Mouse (Mus musculus) spleen, adult 2 months (tissue): ENCODE measurements around the gene Hexim2. TPM values are rescaled to one million over a fixed set of nuclear protein-coding genes. Genes with fewer than 3 reads are reported as not detected.

Experiments used
- DNase-seq, 2 experiments: peaks; one replicate each; pipeline versions ENCODE4 v3.0.0 to v3.0.0-alpha.2; 2012 to 2021; ENCODE audit warnings: low spot score in 2 of 2, low read depth in 1 of 2
- H3K27ac ChIP-seq: fragments of 200-500 bp; 2 replicates; pipeline ENCODE4 v1.5.1; 2012; ENCODE audit warnings: low read length, inconsistent platforms; ENCODE audit not compliant: insufficient read depth
- H3K27me3 ChIP-seq: fragments of 200-500 bp; 2 replicates; pipeline ENCODE4 v1.6.1; 2012; ENCODE audit warnings: mild to moderate bottlenecking, moderate library complexity, low read length, inconsistent platforms; ENCODE audit not compliant: control insufficient read depth, insufficient read depth
- H3K36me3 ChIP-seq: fragments of 200-500 bp; 2 replicates; pipeline ENCODE4 v1.6.1; 2012; ENCODE audit warnings: mild to moderate bottlenecking, low read length, inconsistent platforms; ENCODE audit not compliant: control insufficient read depth, insufficient read depth
- H3K4me1 ChIP-seq: fragments of 200-500 bp; 2 replicates; pipeline ENCODE4 v1.6.1; 2011; ENCODE audit warnings: inconsistent platforms; ENCODE audit not compliant: control insufficient read depth, insufficient read depth, insufficient read length
- H3K4me3 ChIP-seq: fragments of 200-500 bp; 2 replicates; pipeline ENCODE4 v1.5.1; 2011; ENCODE audit warnings: mild to moderate bottlenecking, inconsistent platforms; ENCODE audit not compliant: insufficient read depth, insufficient read length; ENCODE audit errors: extremely low read depth
- CTCF ChIP-seq: fragments of 200-500 bp; IDR thresholded peaks from 2 replicates; pipeline ENCODE4 v1.5.1; 2011; ENCODE audit warnings: mild to moderate bottlenecking, inconsistent platforms; ENCODE audit not compliant: insufficient read depth, insufficient read length, insufficient replicate concordance; ENCODE audit errors: extremely low read depth
- POLR2A ChIP-seq: fragments of 200-500 bp; IDR thresholded peaks from 2 replicates; pipeline ENCODE4 v1.6.1; 2011; ENCODE audit warnings: low read depth, low read length, inconsistent platforms
- WGBS: fragments of 180-500 bp; shearing (Covaris S2); methylation state at CpG from one replicate; pipeline ENCODE4 v1.1.7; 2018; 5-methylcytosine and 5-hydroxymethylcytosine counted together
- polyA plus RNA-seq: library from polyadenylated mRNA; depleted of rRNA; stranded (reverse); fragments of >200 nt; gene quantifications from 2 replicates; pipeline ENCODE4 v1.2.3, GENCODE M21; 2012

Hexim2 gene
- polyA plus RNA-seq, 1 experiment: 3.0 TPM

GRCm38 (mm10) chr11:103103621-103104020 lies 28.6 kb upstream of the Hexim2 start:
- no peak for DNase-seq
- Histone ChIP-seq H3K27ac (no peak overlapping the region), H3K4me1 (peaks cover 22% of the 10 kb centered on the region), H3K36me3 (peaks cover 8% of the 10 kb centered on the region), H3K27me3 (peaks cover 6% of the 10 kb centered on the region), H3K4me3 (peak overlapping the region; percentile 81)
- WGBS: 49% methylated on average over 8 of the region's 8 CpGs
- TF ChIP-seq POLR2A (no peak), CTCF (no peak)

GRCm38 (mm10) chr11:103104469-103104868 lies 27.8 kb upstream of the Hexim2 start:
- Histone ChIP-seq H3K27me3 (peaks cover 6% of the 10 kb centered on the region), H3K4me3 (no peak overlapping the region), H3K27ac (peak overlapping the region; percentile 47; the same call in 1 of the 2 replicates), H3K36me3 (peaks cover 8% of the 10 kb centered on the region), H3K4me1 (peaks cover 22% of the 10 kb centered on the region)
- TF ChIP-seq POLR2A: no peak
- no peak for TF ChIP-seq CTCF
- 72% methylated on average over 7 of the region's 7 CpGs for WGBS
- no peak for DNase-seq

- whole genome bisulfite sequencing: 85% methylated on average over 14 of the region's 14 CpGs
- Histone ChIP-seq H3K36me3 (peaks cover 8% of the 10 kb centered on the region), H3K27ac (no peak overlapping the region)
Measured at GRCm38 (mm10) chr11:103105180-103105725, 27.0 kb upstream of the Hexim2 start.

GRCm38 (mm10) chr11:103105810-103106209 lies 26.4 kb upstream of the Hexim2 start:
- H3K27me3 ChIP-seq: peaks cover 6% of the 10 kb centered on the region
- DNase-seq: no peak
- no peak overlapping the region for H3K27ac ChIP-seq
- TF ChIP-seq POLR2A: no peak
- H3K4me3 ChIP-seq: no peak overlapping the region
- WGBS: 88% methylated on average over 6 of the region's 6 CpGs
- peaks cover 8% of the 10 kb centered on the region for H3K36me3 ChIP-seq
- peaks cover 22% of the 10 kb centered on the region for H3K4me1 ChIP-seq

More at GRCm38 (mm10) chr11:103105180-103105725, 27.0 kb upstream of the Hexim2 start:
- DNase-seq: no peak
- Histone ChIP-seq H3K4me3 (no peak overlapping the region), H3K4me1 (peaks cover 22% of the 10 kb centered on the region), H3K27me3 (peaks cover 6% of the 10 kb centered on the region)
- no peak for TF ChIP-seq CTCF

- 82% methylated on average over 4 of the region's 4 CpGs for whole genome bisulfite sequencing
- no peak overlapping the region for H3K27ac ChIP-seq
- H3K4me3 ChIP-seq: no peak overlapping the region
- peaks cover 8% of the 10 kb centered on the region for H3K36me3 ChIP-seq
- TF ChIP-seq CTCF (no peak), POLR2A (no peak)
- peaks cover 1% of the 10 kb centered on the region; the same call in 1 of the 2 replicates for H3K27me3 ChIP-seq
- H3K4me1 ChIP-seq: peaks cover 18% of the 10 kb centered on the region
- DNase-seq: no peak
Measured at GRCm38 (mm10) chr11:103106386-103106785, 25.8 kb upstream of the Hexim2 start.

- H3K4me3 ChIP-seq: no peak overlapping the region
- DNase-seq: no peak
Measured at GRCm38 (mm10) chr11:103111301-103111700, 20.9 kb upstream of the Hexim2 start.

GRCm38 (mm10) chr11:103111881-103112551 lies 20.2 kb upstream of the Hexim2 start:
- Histone ChIP-seq H3K27ac (no peak overlapping the region), H3K4me1 (no peaks in the 10 kb centered on the region), H3K27me3 (no peaks in the 10 kb centered on the region), H3K36me3 (no peaks in the 10 kb centered on the region), H3K4me3 (0 out of 2 replicates have a peak overlapping the region, but pooled peaks have one; percentile 0)
- no peak for DNase-seq
- WGBS: 30% methylated on average over 28 of the region's 28 CpGs
- TF ChIP-seq POLR2A (no peak), CTCF (no peak)

More at GRCm38 (mm10) chr11:103111301-103111700, 20.9 kb upstream of the Hexim2 start:
- H3K4me1 ChIP-seq: no peaks in the 10 kb centered on the region
- TF ChIP-seq POLR2A (no peak), CTCF (no peak)
- H3K36me3 ChIP-seq: peaks cover 3% of the 10 kb centered on the region
- no peak overlapping the region for H3K27ac ChIP-seq
- 84% methylated on average over 10 of the region's 10 CpGs for WGBS
- no peaks in the 10 kb centered on the region for H3K27me3 ChIP-seq
